Mouse (Mus musculus) thymus, adult 18-20 months (tissue): ENCODE measurements around the gene Hpse.

Source experiments
- DNase-seq, 2 experiments: peaks; one replicate each; pipeline ENCODE4 v3.0.0; 2022; ENCODE audit warnings: mixed read lengths in 2 of 2

Hpse gene

GRCm38 (mm10) chr5:100719235-100720088 lies at the start of gene Hpse:
TSS of gene Hpse (minus strand) at chr5:100719716.
- peak; percentile 24 to 25 for DNase-seq

- no peak for DNase-seq
Observed at GRCm38 (mm10) chr5:100766026-100766425, 46.5 kb upstream of the Hpse start.

- DNase-seq = no peak
Observed at GRCm38 (mm10) chr5:100761736-100762135, 42.2 kb upstream of the Hpse start.

GRCm38 (mm10) chr5:100760049-100760663 lies 40.6 kb upstream of the Hpse start:
- no peak for DNase-seq

GRCm38 (mm10) chr5:100758121-100758520 lies 38.6 kb upstream of the Hpse start:
- no peak for DNase-seq

- no peak for DNase-seq
Observed at GRCm38 (mm10) chr5:100753407-100753806, 33.9 kb upstream of the Hpse start.

GRCm38 (mm10) chr5:100751655-100752054 lies 32.1 kb upstream of the Hpse start:
- peak; percentile 10 to 28 for DNase-seq

GRCm38 (mm10) chr5:100750617-100751255 lies 31.2 kb upstream of the Hpse start:
- DNase-seq = peak in 1 of 2 experiments; percentile 39

GRCm38 (mm10) chr5:100738802-100739201 lies 19.3 kb upstream of the Hpse start:
- no peak for DNase-seq

- DNase-seq = no peak
Observed at GRCm38 (mm10) chr5:100736919-100737318, 17.4 kb upstream of the Hpse start.

- no peak for DNase-seq
Observed at GRCm38 (mm10) chr5:100734535-100734934, 15.0 kb upstream of the Hpse start.

GRCm38 (mm10) chr5:100728757-100729156 lies 9.2 kb upstream of the Hpse start:
- peak; percentile 51 to 64 for DNase-seq

GRCm38 (mm10) chr5:100726001-100726400 lies 6.5 kb upstream of the Hpse start:
- DNase-seq = no peak

GRCm38 (mm10) chr5:100716762-100717161 lies 2.8 kb downstream of the Hpse start:
- no peak for DNase-seq

GRCm38 (mm10) chr5:100711219-100711618 lies 8.3 kb downstream of the Hpse start:
- DNase-seq = no peak

- DNase-seq = no peak
Observed at GRCm38 (mm10) chr5:100710012-100710411, 9.5 kb downstream of the Hpse start.

GRCm38 (mm10) chr5:100709035-100709434 lies 10.5 kb downstream of the Hpse start:
- no peak for DNase-seq

- no peak for DNase-seq
Observed at GRCm38 (mm10) chr5:100706675-100707074, 12.8 kb downstream of the Hpse start.

- no peak for DNase-seq
Observed at GRCm38 (mm10) chr5:100704272-100704671, 15.2 kb downstream of the Hpse start.

- DNase-seq = no peak
Observed at GRCm38 (mm10) chr5:100702325-100702724, 17.2 kb downstream of the Hpse start.

- DNase-seq = no peak
Observed at GRCm38 (mm10) chr5:100700861-100701620, 18.5 kb downstream of the Hpse start.

- no peak for DNase-seq
Observed at GRCm38 (mm10) chr5:100697886-100698285, 21.6 kb downstream of the Hpse start.

- DNase-seq = no peak
Observed at GRCm38 (mm10) chr5:100697398-100697797, 22.1 kb downstream of the Hpse start.
